Mouse (Mus musculus) midbrain, embryonic 13.5 days (tissue): ENCODE results near the gene Adam12. TPM values are rescaled to one million over a fixed set of nuclear protein-coding genes. Genes with fewer than 3 reads are reported as not detected.
"Not testable (repeated sequence)": the region's sequence is repeated elsewhere in the genome, so short reads cannot be mapped to it uniquely, and the experiment has no call there.

Source experiments
- ATAC-seq: fragments of 200-750 bp; cut with Nextera tagmentation; 2 replicates; pipeline ENCODE4 v1.8.0; 2017; ENCODE audit warnings: mild to moderate bottlenecking, moderate TSS enrichment, moderate library complexity
- H3K27ac ChIP-seq: fragments of 300-500 bp; sonication (generic); 2 replicates; pipeline ENCODE4 v1.5.1; 2015; ENCODE audit warnings: inconsistent platforms, mild to moderate bottlenecking, moderate library complexity
- H3K27me3 ChIP-seq: fragments of 300-500 bp; sonication (generic); 2 replicates; pipeline ENCODE4 v1.6.1; 2015; ENCODE audit warnings: mild to moderate bottlenecking, inconsistent platforms
- H3K36me3 ChIP-seq: fragments of 300-500 bp; sonication (generic); 2 replicates; pipeline ENCODE4 v1.6.1; 2015; ENCODE audit warnings: mild to moderate bottlenecking, inconsistent platforms
- H3K4me1 ChIP-seq: fragments of 300-500 bp; sonication (generic); replicated peaks from 2 replicates; pipeline ENCODE4 v1.6.1; 2015; ENCODE audit warnings: inconsistent platforms
- H3K4me2 ChIP-seq: fragments of 300-500 bp; sonication (generic); replicated peaks from 2 replicates; pipeline ENCODE4 v1.6.1; 2015; ENCODE audit warnings: moderate library complexity, mild to moderate bottlenecking, inconsistent platforms
- H3K4me3 ChIP-seq: fragments of 300-500 bp; sonication (generic); replicated peaks from 2 replicates; pipeline ENCODE4 v1.5.1; 2015; ENCODE audit warnings: mild to moderate bottlenecking, inconsistent platforms
- H3K9ac ChIP-seq: fragments of 300-500 bp; sonication (generic); replicated peaks from 2 replicates; pipeline ENCODE4 v1.6.1; 2015; ENCODE audit warnings: mild to moderate bottlenecking, inconsistent platforms
- H3K9me3 ChIP-seq: fragments of 300-500 bp; sonication (generic); 2 replicates; pipeline ENCODE4 v1.6.1; 2016; ENCODE audit warnings: mild to moderate bottlenecking, inconsistent platforms
- WGBS: fragments of 180-500 bp; shearing (Covaris S2); methylation state at CpG from one replicate; pipeline ENCODE4 v1.1.7; 2015; 5-methylcytosine and 5-hydroxymethylcytosine counted together
- polyA plus RNA-seq: library from polyadenylated mRNA; unstranded; fragments of >200 nt; fragmentation: Nextera tagmentation; extraction: Ambion mirVana; gene quantifications from 2 replicates; pipeline ENCODE4 v1.2.1, GENCODE M21; 2015

Adam12 gene
- polyA plus RNA-seq, 1 experiment from 2014 or later = 1.8 TPM

DNA sequence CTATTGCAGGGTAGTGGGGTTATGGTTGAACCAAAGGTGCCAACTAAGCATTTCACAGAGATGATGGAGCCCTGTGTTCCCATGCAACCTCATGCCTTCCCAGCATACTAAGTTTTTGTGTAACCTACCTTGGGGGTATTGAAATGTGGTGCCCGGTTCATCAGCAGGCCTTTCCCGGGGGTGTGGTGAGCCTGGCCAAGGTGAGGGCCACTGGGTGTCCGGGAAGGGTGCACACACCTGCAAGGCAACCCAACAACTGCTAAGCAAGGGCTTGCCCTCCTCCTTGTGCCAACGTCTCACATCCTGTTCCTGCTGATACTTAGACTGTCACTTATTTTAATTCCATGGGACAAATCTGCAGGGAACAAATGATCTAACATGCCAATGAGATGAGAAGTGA, 323.0 kb downstream of the Adam12 start:
- H3K4me3 ChIP-seq = no peak overlapping the region
- H3K4me1 ChIP-seq = no peaks in the 10 kb centered on the region
- no peak overlapping the region for H3K27ac ChIP-seq
- no peaks in the 10 kb centered on the region for H3K27me3 ChIP-seq
- ATAC-seq = no peak
- 91% methylated on average over 4 of the region's 4 CpGs for WGBS
- 0 out of 2 replicates have a peak, but pooled peaks cover 9% of the 10 kb centered on the region for H3K9me3 ChIP-seq
- H3K36me3 ChIP-seq = no peaks in the 10 kb centered on the region
- H3K9ac ChIP-seq = no peak overlapping the region
- no peak overlapping the region for H3K4me2 ChIP-seq

DNA sequence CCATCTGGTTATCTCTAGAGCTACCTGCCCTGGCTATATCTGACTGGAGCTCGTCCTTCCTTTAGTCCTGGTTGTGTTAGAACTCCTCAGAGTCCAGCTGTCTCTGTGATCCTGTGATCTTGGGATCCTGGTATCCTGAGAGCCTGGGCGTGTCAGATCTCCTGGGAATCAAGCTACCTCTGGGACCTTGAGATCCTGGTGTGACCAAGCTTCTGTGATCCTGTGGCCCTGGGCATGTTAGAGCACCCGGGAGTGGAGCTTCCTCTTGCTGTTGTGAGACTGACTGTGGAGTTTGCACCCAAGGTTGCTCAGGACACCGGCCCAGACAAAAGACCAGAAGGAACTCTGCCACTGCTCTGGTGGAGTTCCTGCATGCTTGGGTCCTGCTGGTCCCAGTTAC, 332.6 kb downstream of the Adam12 start:
- no peaks in the 10 kb centered on the region for H3K36me3 ChIP-seq
- H3K4me2 ChIP-seq = no peak overlapping the region
- H3K4me3 ChIP-seq = no peak overlapping the region
- no peaks in the 10 kb centered on the region for H3K27me3 ChIP-seq
- WGBS = 79% methylated on average over 4 of the region's 4 CpGs
- H3K9ac ChIP-seq = no peak overlapping the region
- no peaks in the 10 kb centered on the region for H3K9me3 ChIP-seq
- H3K27ac ChIP-seq = no peak overlapping the region
- ATAC-seq = no peak
- no peaks in the 10 kb centered on the region for H3K4me1 ChIP-seq

DNA sequence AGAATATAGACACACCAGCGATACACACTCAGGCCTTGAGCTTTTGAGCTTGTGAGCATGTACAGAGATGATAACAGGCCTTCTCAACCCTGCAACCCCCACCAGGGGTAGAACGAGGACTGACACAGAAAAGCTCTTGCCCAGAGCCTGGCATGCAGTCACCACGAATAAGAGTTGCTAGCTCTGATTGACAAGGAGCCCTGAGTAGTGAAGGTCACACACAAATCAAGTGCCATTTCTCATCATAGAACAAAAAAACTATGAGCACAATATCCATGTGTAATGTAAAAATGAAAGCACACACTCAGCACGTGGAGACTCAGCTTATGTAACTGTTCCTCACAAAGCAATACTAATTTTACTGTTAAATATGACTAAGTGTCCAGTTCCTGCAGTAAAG, 340.1 kb downstream of the Adam12 start:
- Histone ChIP-seq H3K9ac (no peak overlapping the region), H3K4me1 (no peaks in the 10 kb centered on the region), H3K4me3 (no peak overlapping the region), H3K27ac (no peak overlapping the region), H3K4me2 (no peak overlapping the region), H3K27me3 (no peaks in the 10 kb centered on the region), H3K9me3 (no peaks in the 10 kb centered on the region), H3K36me3 (no peaks in the 10 kb centered on the region)
- 73% methylated on average over 4 of the region's 4 CpGs for WGBS
- ATAC-seq = no peak

DNA sequence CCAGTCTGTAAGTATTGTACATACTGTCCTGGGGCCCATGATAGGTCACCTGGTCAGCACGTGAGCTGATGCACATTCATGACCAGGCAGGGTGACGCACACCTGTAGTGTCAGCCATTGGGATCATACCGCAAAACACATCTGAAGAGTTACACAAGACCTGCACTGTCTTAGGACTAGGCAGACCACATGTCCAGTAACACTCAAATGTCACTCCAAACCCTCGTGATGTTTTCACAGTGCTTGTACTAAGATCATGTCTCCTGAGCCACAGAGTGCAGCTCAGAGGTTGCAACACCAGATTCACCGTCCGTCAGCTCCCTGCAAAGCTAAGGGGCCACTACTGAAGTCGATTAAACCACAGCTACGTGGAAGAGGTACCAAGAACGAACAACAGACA, 340.6 kb downstream of the Adam12 start:
- H3K4me3 ChIP-seq = no peak overlapping the region
- no peaks in the 10 kb centered on the region for H3K9me3 ChIP-seq
- no peak overlapping the region for H3K27ac ChIP-seq
- H3K4me2 ChIP-seq = no peak overlapping the region
- no peaks in the 10 kb centered on the region for H3K4me1 ChIP-seq
- 90% methylated on average over 9 of the region's 9 CpGs for WGBS
- no peaks in the 10 kb centered on the region for H3K36me3 ChIP-seq
- H3K9ac ChIP-seq = no peak overlapping the region
- no peaks in the 10 kb centered on the region for H3K27me3 ChIP-seq
- no peak for ATAC-seq

DNA sequence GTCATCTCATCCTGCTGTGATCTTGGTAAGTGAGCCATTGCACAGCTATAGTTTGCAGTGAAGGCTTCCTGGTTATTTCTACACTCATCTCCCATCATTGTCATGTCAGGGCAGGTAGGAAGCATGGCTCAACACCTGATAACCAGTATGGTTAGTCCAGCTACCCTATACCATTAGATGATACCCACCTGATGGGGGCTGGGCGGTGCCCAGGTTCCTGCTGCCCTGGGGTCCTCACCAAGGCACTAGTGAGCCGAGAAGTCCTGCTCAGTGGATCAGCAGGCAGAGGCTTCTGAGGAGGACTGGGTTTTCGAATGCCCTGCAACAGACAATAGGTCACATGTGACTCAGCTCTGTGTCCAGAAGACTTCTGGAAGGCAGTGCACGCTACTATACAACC, 342.0 kb downstream of the Adam12 start:
- no peak overlapping the region for H3K27ac ChIP-seq
- H3K27me3 ChIP-seq = no peaks in the 10 kb centered on the region
- H3K4me2 ChIP-seq = no peak overlapping the region
- no peaks in the 10 kb centered on the region for H3K36me3 ChIP-seq
- no peaks in the 10 kb centered on the region for H3K9me3 ChIP-seq
- H3K4me3 ChIP-seq = no peak overlapping the region
- no peaks in the 10 kb centered on the region for H3K4me1 ChIP-seq
- ATAC-seq = no peak
- 90% methylated on average over 4 of the region's 4 CpGs for WGBS
- no peak overlapping the region for H3K9ac ChIP-seq

DNA sequence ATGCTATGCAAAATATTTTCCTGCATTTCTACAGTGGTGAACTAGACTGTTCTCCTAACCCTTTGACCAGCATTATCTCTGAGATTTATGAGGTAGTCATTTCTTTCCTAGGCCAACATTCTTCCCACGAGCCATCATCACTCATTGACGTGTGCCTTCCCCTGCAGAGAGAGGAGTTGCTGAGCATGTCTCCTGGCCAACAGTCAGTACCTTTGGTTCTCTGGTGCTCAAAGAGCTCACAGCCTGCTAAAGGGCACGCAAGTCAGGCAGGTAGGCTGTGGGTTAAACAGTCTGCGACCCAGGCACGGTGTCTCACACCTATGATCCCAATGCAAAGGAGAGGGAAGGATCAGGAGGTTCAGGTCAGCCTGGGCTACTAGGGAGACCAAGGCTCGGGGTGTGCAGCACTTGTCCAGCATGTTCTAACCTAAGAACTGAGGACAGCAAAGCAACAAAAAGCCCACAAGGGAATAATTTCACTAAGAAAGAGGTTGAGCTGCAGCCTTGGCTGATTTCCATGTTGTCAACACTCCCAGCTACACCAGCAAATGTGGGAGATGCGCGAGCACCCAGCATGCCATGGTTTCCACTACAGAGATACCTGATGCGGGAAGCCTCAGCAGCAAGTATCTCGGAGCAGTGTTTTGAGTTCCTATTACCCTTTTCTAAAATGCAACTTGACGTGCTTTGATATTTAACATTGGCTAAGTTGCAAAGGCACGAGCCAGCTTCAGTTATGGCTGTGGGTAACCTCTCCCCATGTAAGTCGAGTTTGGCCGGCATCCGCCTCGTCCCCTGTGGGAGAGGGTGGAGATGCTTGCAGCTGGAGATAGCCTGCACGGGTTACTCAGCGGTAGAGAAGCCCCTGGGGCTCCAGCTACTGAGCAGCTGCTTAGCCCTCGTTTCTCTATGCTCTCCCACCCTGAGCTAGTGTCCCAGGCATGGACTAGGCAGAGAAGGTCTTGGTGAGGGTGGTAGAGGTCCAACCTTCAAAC, 342.7 kb downstream of the Adam12 start:
- Histone ChIP-seq H3K27me3 (no peaks in the 10 kb centered on the region), H3K4me3 (no peak overlapping the region), H3K4me1 (no peaks in the 10 kb centered on the region), H3K9ac (no peak overlapping the region), H3K9me3 (no peaks in the 10 kb centered on the region), H3K27ac (no peak overlapping the region), H3K4me2 (no peak overlapping the region), H3K36me3 (no peaks in the 10 kb centered on the region)
- 90% methylated on average over 19 of the region's 19 CpGs for WGBS
- no peak for ATAC-seq

DNA sequence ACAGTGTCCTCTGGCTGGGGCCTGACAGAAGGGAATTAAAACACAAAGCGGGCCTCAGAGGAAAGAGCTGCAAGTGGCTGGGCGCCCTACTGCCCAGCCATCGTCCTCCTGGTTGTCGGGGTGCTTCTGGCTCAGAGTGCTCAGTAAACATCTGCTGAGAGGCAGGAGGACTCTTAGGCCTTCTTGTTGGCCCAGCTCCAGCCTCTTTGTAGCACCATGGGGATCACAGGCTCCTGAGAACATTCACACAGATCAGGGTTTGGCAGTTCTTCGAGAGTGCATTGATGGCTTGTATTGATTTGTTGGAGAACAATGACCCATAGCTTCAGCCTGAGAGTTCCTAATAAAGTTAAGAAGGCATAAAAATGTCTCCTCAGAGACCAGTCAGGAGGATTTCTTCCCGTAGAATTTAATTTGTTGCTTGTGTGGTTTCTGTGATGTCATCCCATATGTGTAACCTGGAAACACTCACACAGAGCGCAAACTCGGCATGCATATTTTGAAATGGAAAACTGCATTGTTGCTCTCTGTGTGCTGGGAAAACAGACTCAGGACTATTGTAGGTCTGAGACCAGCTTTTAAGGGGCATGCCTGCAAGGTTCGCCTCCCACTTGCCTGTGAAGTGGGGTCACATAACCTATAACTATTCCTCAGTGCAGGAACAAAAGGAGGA, 347.1 kb downstream of the Adam12 start:
- H3K27ac ChIP-seq, H3K4me1 ChIP-seq, ATAC-seq, H3K9me3 ChIP-seq, H3K4me2 ChIP-seq, H3K36me3 ChIP-seq, H3K27me3 ChIP-seq, H3K4me3 ChIP-seq, H3K9ac ChIP-seq: not testable (repeated sequence)
- WGBS = 77% methylated on average over 5 of the region's 9 CpGs

DNA sequence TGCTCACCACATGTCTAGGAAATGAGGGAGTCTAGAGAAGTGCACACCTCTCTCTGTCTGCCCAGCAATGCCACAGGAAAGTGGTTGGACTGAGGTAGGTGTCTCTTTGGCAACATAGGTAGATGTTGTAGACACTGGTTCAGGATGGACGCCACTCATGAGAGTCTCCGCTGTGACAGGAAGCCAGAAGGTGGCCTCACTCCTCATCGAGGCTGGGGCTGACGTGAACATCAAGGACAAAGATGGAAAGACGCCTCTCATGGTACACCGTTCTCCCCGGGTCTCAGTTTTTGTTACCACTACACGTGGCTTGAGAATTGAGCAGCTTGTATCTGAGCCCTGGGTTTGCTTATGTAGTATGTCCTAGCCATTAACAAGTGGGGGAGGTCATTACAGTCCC, 352.2 kb downstream of the Adam12 start:
- H3K27ac ChIP-seq = no peak overlapping the region
- no peak for ATAC-seq
- H3K4me1 ChIP-seq = no peaks in the 10 kb centered on the region
- 96% methylated on average over 8 of the region's 8 CpGs for WGBS
- no peak overlapping the region for H3K4me2 ChIP-seq
- H3K36me3 ChIP-seq = no peaks in the 10 kb centered on the region
- H3K4me3 ChIP-seq = no peak overlapping the region
- H3K27me3 ChIP-seq = no peaks in the 10 kb centered on the region
- no peaks in the 10 kb centered on the region for H3K9me3 ChIP-seq
- no peak overlapping the region for H3K9ac ChIP-seq

DNA sequence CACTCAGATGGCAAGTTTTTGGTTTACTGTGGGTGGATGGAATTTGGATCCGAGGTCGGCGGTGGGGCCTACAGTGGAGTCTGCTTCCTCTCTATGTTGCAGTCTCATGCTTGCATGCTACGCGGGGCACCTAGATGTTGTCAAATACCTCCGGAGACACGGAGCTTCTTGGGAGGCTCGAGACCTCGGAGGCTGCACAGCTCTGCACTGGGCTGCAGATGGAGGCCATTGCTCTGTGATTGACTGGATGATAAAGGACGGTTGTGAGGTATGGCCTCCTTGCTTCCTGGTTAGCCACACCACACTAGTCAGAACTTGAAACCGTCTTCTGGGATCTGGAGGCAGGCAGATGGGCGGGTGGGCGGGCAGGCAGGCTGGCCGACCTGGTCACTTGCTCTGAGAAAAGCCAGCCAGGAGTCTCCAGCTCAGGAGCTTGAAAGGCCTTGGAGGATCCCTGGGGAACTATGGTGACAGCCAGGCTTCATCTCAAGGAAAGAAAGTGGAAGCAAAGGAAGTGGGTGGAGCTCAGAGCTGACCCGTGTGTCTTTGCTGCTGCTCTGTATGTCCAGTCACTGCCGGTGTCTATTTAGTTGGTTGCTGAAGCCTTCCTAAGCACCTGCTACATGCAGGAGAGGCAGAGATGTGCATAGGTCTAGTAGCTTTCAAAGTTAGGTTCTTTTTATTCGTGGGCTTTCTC, 355.2 kb downstream of the Adam12 start:
- ATAC-seq = no peak
- Histone ChIP-seq H3K27me3 (no peaks in the 10 kb centered on the region), H3K27ac (no peak overlapping the region), H3K9ac (no peak overlapping the region), H3K4me1 (no peaks in the 10 kb centered on the region), H3K4me2 (no peak overlapping the region), H3K4me3 (no peak overlapping the region), H3K9me3 (no peaks in the 10 kb centered on the region), H3K36me3 (no peaks in the 10 kb centered on the region)
- WGBS = 84% methylated on average over 17 of the region's 17 CpGs

DNA sequence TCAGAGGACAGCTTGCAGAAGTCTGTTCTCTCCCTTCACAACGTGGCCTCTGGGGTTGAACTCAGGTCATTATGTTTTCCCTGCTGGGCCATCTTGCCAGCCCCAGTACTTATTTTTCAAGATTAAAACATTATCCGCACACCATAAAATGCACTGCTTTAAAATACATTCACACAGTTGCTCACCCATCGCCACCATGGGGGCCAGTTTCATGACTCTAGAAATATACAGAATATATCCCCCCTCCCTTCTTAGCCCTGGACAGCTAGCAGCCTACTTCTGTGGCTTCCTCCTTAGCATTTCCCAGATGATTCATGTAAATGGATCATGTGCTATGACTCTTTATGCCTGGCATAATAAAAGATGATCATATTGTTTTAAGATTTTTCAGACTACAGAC, 355.8 kb downstream of the Adam12 start:
- no peak for ATAC-seq
- H3K27ac ChIP-seq = no peak overlapping the region
- H3K9me3 ChIP-seq = no peaks in the 10 kb centered on the region
- 75% methylated on average over 3 of the region's 3 CpGs for WGBS
- H3K36me3 ChIP-seq = no peaks in the 10 kb centered on the region
- no peak overlapping the region for H3K4me3 ChIP-seq
- H3K27me3 ChIP-seq = no peaks in the 10 kb centered on the region
- H3K9ac ChIP-seq = no peak overlapping the region
- H3K4me2 ChIP-seq = no peak overlapping the region
- no peaks in the 10 kb centered on the region for H3K4me1 ChIP-seq

DNA sequence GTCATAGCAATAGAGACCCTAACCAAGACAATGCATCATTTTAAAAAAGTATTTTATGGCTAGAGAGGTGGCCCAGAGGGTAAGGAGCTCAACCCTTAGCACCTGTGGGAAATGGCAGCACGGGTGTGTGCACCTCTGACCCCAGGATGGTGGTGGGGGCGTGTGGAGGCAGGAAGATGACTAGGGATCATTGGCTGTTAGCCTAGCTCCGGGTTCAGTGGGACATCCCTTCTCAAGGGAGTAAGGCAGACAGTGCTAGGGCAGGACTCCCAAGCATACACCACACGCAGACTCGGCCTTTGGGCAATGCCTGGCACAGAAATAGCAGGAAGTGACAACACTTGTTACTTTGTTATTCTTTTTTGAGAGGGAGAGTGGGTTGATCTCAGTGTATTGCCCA, 359.2 kb downstream of the Adam12 start:
- H3K4me1 ChIP-seq = no peaks in the 10 kb centered on the region
- ATAC-seq = no peak
- no peak overlapping the region for H3K4me2 ChIP-seq
- WGBS = 84% methylated on average over 5 of the region's 5 CpGs
- H3K27me3 ChIP-seq = no peaks in the 10 kb centered on the region
- H3K27ac ChIP-seq = no peak overlapping the region
- no peak overlapping the region for H3K9ac ChIP-seq
- no peaks in the 10 kb centered on the region for H3K36me3 ChIP-seq
- no peaks in the 10 kb centered on the region for H3K9me3 ChIP-seq
- no peak overlapping the region for H3K4me3 ChIP-seq

DNA sequence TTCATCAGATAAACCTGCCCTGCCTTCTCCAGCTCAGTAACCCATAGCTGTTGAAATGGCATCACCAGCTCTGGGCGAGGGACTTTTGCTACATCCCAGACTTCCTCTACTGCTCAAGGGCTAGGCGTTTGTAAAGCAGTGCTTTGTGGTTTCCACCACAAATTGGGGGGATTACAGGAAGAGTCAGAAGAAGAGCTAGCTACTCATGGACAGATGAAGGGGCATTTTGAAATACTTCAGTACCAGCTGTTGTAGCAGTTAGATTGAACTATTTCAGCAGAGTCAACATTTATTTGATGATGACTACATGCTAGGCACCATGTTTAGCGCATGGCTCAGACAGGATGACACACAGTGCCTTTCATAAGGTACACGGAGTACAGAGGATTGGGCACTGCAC, 361.7 kb downstream of the Adam12 start:
- H3K9me3 ChIP-seq = no peaks in the 10 kb centered on the region
- no peak for ATAC-seq
- 90% methylated on average over 4 of the region's 4 CpGs for WGBS
- H3K4me2 ChIP-seq = no peak overlapping the region
- no peak overlapping the region for H3K4me3 ChIP-seq
- no peaks in the 10 kb centered on the region for H3K36me3 ChIP-seq
- H3K27ac ChIP-seq = no peak overlapping the region
- H3K27me3 ChIP-seq = no peaks in the 10 kb centered on the region
- no peak overlapping the region for H3K9ac ChIP-seq
- no peaks in the 10 kb centered on the region for H3K4me1 ChIP-seq
